Mouse (Mus musculus) urinary bladder, postnatal 4 days (tissue): ENCODE results near the gene Arpc3.
"Not testable (repeated sequence)": the region's sequence is repeated elsewhere in the genome, so short reads cannot be mapped to it uniquely, and the experiment has no call there.

ENCODE experiments used
- DNase-seq, 2 experiments: peaks; one replicate each; pipeline ENCODE4 v3.0.0; 2021 to 2022; ENCODE audit warnings: low spot score in 2 of 2

The Arpc3 gene

GRCm38 (mm10) chr5:122439400-122440094 is 47.9 kb downstream of the Arpc3 start:
- no peak for DNase-seq

DNA sequence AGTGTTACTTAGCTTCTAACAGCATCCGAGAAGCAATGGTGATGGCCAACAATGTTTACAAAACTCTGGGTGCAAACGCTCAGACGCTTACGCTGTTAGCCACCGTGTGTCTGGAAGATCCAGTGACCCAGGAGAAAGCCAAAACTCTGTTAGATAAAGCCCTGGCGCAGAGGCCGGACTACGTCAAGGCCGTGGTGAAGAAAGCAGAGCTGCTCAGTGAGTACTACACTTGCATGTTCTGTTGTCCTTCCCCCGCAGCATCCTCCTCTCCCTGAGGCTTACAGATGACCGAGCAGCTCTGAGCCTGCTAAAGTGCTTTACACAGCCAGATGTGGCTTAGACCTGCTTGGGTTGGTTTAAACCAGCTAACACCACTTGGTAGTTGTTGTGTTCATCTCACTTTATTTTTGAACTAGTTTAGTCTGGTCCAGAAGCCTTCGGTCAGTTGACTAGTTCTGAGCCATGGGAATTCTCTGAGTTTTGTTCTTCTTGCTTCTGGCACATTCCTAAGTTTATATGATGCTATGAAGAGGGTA is 48.5 kb downstream of the Arpc3 start:
- no peak for DNase-seq

- DNase-seq = no peak
Observed at GRCm38 (mm10) chr5:122444492-122444891, 52.8 kb downstream of the Arpc3 start.

GRCm38 (mm10) chr5:122445051-122445610 is 53.5 kb downstream of the Arpc3 start:
- no peak for DNase-seq

GRCm38 (mm10) chr5:122447857-122448256 is 56.2 kb downstream of the Arpc3 start:
- DNase-seq = no peak

DNA sequence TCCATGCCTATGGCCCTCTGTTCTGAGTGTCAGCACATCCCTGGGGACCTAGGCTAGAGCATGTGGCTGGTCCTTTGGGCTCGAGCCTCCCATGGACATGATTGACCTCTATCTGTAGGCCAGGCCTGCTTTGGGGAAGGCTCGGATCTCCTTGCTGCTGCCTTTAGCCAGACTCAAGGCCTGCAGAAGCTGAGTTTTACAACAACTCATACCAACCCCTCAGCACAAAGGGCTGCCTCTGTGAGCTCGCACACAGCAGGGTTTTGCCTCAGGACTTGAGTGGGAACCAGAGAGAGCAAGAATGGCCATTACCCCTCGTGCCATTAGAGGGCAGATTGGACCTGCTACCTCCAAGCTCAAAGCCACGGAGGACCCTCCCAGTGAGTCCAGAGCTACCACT is 57.2 kb downstream of the Arpc3 start:
- DNase-seq = no peak

- DNase-seq = no peak
Observed at GRCm38 (mm10) chr5:122449946-122450345, 58.3 kb downstream of the Arpc3 start.

GRCm38 (mm10) chr5:122450913-122451317 is 59.2 kb downstream of the Arpc3 start:
- DNase-seq = no peak

DNA sequence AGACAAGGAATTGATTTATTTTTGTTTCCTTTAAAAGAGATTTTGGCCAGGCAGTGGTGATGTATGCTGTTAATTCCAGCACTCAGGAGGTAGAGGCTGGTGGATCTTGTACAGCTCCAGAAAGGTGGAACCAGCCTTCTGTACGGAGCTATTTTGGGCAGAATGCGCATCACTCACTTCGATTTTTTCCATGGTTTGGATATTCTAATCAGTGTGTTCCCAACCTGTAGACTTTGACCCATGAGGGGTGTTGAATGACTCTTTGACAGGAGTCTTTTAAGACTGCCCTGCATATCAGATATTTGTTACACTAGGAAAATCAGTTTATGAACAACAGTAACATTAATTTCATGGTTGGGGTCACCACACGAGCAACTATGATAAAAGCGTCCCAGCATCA is 59.6 kb downstream of the Arpc3 start:
- DNase-seq = no peak

DNA sequence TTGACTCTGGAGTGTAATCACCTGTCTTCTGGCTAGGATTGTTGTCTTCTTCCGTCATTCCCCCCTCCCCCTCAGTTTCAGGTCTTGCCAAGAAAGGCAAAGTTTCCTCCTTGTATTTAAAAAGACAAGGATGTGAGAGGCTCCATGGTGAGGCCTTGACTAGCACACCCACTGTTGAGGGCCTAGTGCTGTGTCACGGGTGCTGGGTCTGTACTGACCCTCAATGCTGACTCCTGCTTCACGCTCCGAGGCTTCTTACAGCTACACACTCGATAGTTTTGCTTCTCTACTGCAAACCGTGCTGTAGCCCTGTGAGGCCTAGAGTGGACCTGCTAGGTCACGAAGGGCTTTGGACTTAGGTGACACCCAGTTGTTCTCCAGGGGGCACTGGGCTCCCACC is 60.5 kb downstream of the Arpc3 start:
- DNase-seq = no peak

DNA sequence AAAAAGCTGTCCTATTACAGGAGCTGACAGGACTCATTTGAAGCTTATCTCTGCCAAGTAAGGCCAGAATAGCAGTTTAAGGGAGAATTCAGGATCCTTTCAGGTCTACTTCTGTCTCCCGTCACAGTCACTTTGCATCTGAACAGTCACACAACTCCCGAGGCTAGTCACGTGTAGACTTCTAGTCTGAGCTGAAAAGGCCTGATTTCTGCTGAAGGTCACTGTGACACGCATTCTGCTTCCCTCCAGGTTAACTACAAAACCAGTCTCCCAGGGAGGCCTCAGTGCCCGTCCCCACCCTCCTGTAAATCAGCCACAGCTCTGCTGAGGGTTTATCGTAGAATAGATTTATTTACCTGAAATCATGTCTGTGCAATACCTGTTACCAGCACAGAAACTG is 61.5 kb downstream of the Arpc3 start:
- no peak for DNase-seq

- no peak for DNase-seq
Observed at GRCm38 (mm10) chr5:122454442-122454841, 62.8 kb downstream of the Arpc3 start.

DNA sequence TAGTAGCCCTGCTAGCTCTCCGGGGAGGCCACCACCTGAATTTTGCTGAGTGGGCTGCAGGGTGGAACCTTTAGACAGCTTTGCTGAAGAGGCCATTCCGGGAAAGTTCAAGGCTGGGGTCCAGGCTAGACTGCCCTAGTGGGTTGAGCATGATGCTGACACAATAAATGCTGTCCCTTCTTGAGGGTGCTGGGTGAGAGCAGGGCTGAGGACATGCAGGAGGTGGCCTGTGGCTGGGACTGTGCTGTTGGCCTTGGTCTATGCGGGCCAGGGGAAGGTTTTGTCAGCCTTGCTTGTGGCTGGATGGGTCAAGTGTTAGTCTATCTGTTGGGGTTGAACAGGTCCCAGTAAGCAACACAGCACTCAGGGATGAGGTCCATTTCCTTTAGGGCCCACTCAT is 63.2 kb downstream of the Arpc3 start:
- no peak for DNase-seq

- DNase-seq = no peak
Observed at GRCm38 (mm10) chr5:122455584-122455983, 63.9 kb downstream of the Arpc3 start.

DNA sequence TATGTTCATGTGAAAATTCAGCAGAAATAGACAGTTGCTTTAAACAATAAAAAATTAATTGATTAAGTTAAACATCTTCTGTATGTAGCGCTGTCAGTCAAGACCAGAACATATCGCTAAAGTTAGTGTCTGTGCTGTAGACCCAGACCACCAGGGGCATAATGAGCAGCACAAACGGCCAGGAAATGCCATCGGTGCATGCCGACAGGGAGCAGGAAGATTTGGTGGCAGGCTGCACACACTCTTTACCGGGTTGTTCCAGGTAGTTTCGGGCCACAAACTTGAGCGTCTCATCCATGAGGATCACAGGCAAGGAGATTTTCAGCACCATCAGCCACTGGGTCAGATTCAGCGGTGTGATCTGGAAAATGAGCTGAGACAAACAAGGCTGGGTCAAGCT is 65.4 kb downstream of the Arpc3 start:
- not testable (repeated sequence) for DNase-seq

GRCm38 (mm10) chr5:122458066-122458465 is 66.4 kb downstream of the Arpc3 start:
- DNase-seq = no peak

GRCm38 (mm10) chr5:122459335-122459734 is 67.7 kb downstream of the Arpc3 start:
- DNase-seq = no peak

DNA sequence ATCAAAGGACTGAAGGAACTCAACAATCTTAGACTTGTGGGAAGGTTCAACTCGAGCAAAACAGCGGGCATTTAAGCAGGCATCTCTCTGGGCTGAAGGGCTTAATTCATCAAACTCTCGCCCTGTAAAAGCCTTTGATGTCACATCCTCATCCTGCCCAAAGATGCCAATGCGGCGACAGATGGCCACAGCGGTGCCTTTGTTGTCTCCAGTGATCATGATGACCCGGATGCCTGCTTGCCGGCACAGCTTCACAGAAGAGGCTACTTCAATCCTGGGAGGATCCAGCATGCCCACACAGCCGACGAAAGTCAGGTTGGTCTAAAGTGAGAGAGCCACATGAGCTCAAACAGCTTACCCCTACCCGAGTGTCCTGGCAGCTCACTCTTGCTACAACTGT is 69.0 kb downstream of the Arpc3 start:
- DNase-seq = no peak

DNA sequence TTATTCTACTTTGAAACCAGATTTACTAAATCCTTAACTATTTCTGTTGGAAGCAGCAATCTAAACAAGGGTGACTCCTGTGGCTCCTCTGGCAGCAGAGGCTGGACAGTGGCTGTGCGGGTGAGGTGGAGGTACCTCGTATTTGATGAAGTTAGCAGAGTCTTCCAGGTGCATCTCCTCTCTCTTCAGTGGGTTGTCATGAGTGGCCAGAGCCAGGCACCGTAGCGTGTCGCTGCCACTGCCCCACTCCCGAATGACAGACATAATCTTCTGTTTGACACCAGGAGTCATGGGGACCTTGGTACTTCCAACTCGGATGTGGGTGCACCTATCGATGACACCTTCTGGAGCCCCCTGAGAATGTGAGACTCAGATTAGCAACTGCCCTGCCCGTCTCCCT is 69.8 kb downstream of the Arpc3 start:
- DNase-seq = no peak
